Mouse (Mus musculus) retina, adult 2 months (tissue): ENCODE data around the gene Lgals2.

Source experiments
- DNase-seq: peaks from one replicate; pipeline ENCODE4 v3.0.0-alpha.2; 2012; ENCODE audit warnings: low read depth, low spot score

Gene Lgals2

GRCm38 (mm10) chr15:78815314-78816073 lies 39.8 kb downstream of the Lgals2 start:
- no peak for DNase-seq

- DNase-seq, result no peak
Observed at GRCm38 (mm10) chr15:78813603-78814002, 41.7 kb downstream of the Lgals2 start.

GRCm38 (mm10) chr15:78810146-78810545 lies 45.2 kb downstream of the Lgals2 start:
- no peak for DNase-seq

GRCm38 (mm10) chr15:78809739-78810138 lies 45.6 kb downstream of the Lgals2 start:
- DNase-seq, result no peak

GRCm38 (mm10) chr15:78808980-78809379 lies 46.3 kb downstream of the Lgals2 start:
- DNase-seq, result no peak

- no peak for DNase-seq
Observed at GRCm38 (mm10) chr15:78807141-78807540, 48.2 kb downstream of the Lgals2 start.

- no peak for DNase-seq
Observed at GRCm38 (mm10) chr15:78806614-78807013, 48.7 kb downstream of the Lgals2 start.

GRCm38 (mm10) chr15:78805351-78805750 lies 50.0 kb downstream of the Lgals2 start:
- DNase-seq, result no peak

- no peak for DNase-seq
Observed at GRCm38 (mm10) chr15:78804326-78804725, 51.0 kb downstream of the Lgals2 start.

- DNase-seq, result no peak
Observed at GRCm38 (mm10) chr15:78803499-78803900, 51.8 kb downstream of the Lgals2 start.

- DNase-seq, result no peak
Observed at GRCm38 (mm10) chr15:78802776-78803391, 52.4 kb downstream of the Lgals2 start, which contains the start of gene Card10. Gene Card10 (minus strand): TSS chr15:78803042.

- DNase-seq, result no peak
Observed at GRCm38 (mm10) chr15:78801971-78802741, 53.2 kb downstream of the Lgals2 start.

- no peak for DNase-seq
Observed at GRCm38 (mm10) chr15:78801571-78801970, 53.8 kb downstream of the Lgals2 start.
